9 mouse cellular contexts compared by ENCODE assay signal in genomic region chr4:41226351-41226750, GRCm38 (mm10). TPM values are rescaled to one million over a fixed set of nuclear protein-coding genes. Genes with fewer than 3 reads are reported as not detected.
DNase-seq lines count a peak whose midpoint lies in the region; ATAC-seq and TF ChIP-seq lines count a peak whose summit lies in the region.
"Had no signal": no experiment of that assay in that cellular context is flagged by ENCODE, and none has a peak within 500 bp of the region (broad histone marks: within the 10 kb centered on the region; RNA-seq: fewer than 3 reads in every experiment).

No protein-coding gene starts in this region.

- H3K36me3 ChIP-seq in heart, postnatal 0 days (replicated peaks; ENCODE audit: control insufficient read depth, insufficient read depth, low read length), result peaks cover 88% of the 10 kb centered on the region
- H3K36me3 ChIP-seq in heart, embryonic 11.5 days (ENCODE audit: control insufficient read depth, insufficient read depth, low read length), result peaks cover 43% of the 10 kb centered on the region

- no peak for TF ChIP-seq EP300 in heart, postnatal 0 days (IDR thresholded peaks at IDR 0.05; ENCODE audit: low read depth)

- H3K4me1 ChIP-seq in heart, postnatal 0 days (ENCODE audit: control insufficient read depth, insufficient read depth), result no peaks in the 10 kb centered on the region
- H3K4me1 ChIP-seq in heart, embryonic 11.5 days (ENCODE audit: control insufficient read depth, insufficient read depth, low read length), result no peaks in the 10 kb centered on the region
- H3K4me1 ChIP-seq: embryonic facial prominence, embryonic 15.5 days had no signal

- no peak for DNase-seq in heart, postnatal 0 days (ENCODE audit: low spot score)
- peak; percentile 42 for DNase-seq in c-Kit-negative CD71-positive TER-119-positive erythroid progenitor cells, embryonic 14.5 days (ENCODE audit: low read depth, low spot score)
- DNase-seq in forelimb bud, embryonic 11.5 days (ENCODE audit: low read depth, low spot score), result peak; percentile 55
- DNase-seq in layer of hippocampus, postnatal 10 days (ENCODE audit: low spot score in 2 of 2), result peak; percentile 57 to 68
- peak; percentile 16 to 49 for DNase-seq in thymus, postnatal 10 days (ENCODE audit: low spot score in 2 of 2)

- H3K4me3 ChIP-seq in heart, postnatal 0 days (ENCODE audit: low read depth, low read length), result no peak overlapping the region
- H3K4me3 ChIP-seq in heart, embryonic 11.5 days (ENCODE audit: low read depth, low read length), result no peak overlapping the region
- H3K4me3 ChIP-seq: embryonic facial prominence, embryonic 15.5 days had no signal

- no peaks in the 10 kb centered on the region for H3K27me3 ChIP-seq in heart, postnatal 0 days (ENCODE audit: control insufficient read depth, insufficient read depth, low read length)
- no peaks in the 10 kb centered on the region for H3K27me3 ChIP-seq in heart, embryonic 11.5 days (ENCODE audit: control insufficient read depth, insufficient read depth, low read length)
- H3K27me3 ChIP-seq: embryonic facial prominence, embryonic 15.5 days had no signal

- no peak for ATAC-seq in heart, postnatal 0 days (ENCODE audit: insufficient read depth, low read depth)
- ATAC-seq in heart, embryonic 11.5 days (replicated peaks; ENCODE audit: insufficient number of reproducible peaks, low FRiP score, low TSS enrichment), result no peak
- peak; percentile 62 for ATAC-seq in CD4-positive, CD25-positive, alpha-beta regulatory T cell, adult 4 months
- ATAC-seq in megakaryocyte-erythroid progenitor cell, adult 5-6 weeks (replicated peaks; ENCODE audit: low FRiP score, low TSS enrichment, poor library complexity, severe bottlenecking), result peak; percentile 67; the same call in 1 of the 2 replicates

- H3K4me2 ChIP-seq in heart, postnatal 0 days (ENCODE audit: low read depth, low read length), result no peak overlapping the region
- no peak overlapping the region for H3K4me2 ChIP-seq in heart, embryonic 11.5 days
- H3K4me2 ChIP-seq: embryonic facial prominence, embryonic 15.5 days had no signal

- no peak overlapping the region for H3K9ac ChIP-seq in heart, postnatal 0 days (replicated peaks; ENCODE audit: low read depth, low read length)
- H3K9ac ChIP-seq in heart, embryonic 11.5 days (ENCODE audit: low read depth, low read length), result no peak overlapping the region
- H3K9ac ChIP-seq: embryonic facial prominence, embryonic 15.5 days had no signal

- no peak overlapping the region for H3K27ac ChIP-seq in heart, postnatal 0 days (ENCODE audit: low read depth)
- H3K27ac ChIP-seq in heart, embryonic 11.5 days (ENCODE audit: low read depth, low read length), result no peak overlapping the region
- H3K27ac ChIP-seq: embryonic facial prominence, embryonic 15.5 days had no signal

- TF ChIP-seq CTCF in heart, postnatal 0 days (IDR thresholded peaks at IDR 0.05; ENCODE audit: low read depth), result peak; percentile 57

- WGBS in heart, postnatal 0 days, result 80% methylated on average over 3 of the region's 3 CpGs
- 88% methylated on average over 3 of the region's 3 CpGs for WGBS in heart, embryonic 11.5 days (ENCODE audit: insufficient replicate concordance)

- no peaks in the 10 kb centered on the region for H3K9me3 ChIP-seq in heart, postnatal 0 days (replicated peaks; ENCODE audit: control insufficient read depth, low read length)
- H3K9me3 ChIP-seq in heart, embryonic 11.5 days (replicated peaks; ENCODE audit: control insufficient read depth, low read length), result no peaks in the 10 kb centered on the region
- H3K9me3 ChIP-seq: embryonic facial prominence, embryonic 15.5 days had no signal

RNA-seq across cellular contexts. Expression of gene Ubap2, which starts 48.6 kb away (rescaled TPM):
- 18.2 and 19.5 TPM in 2 replicates for total RNA-seq in heart, postnatal 0 days (2014; rRNA removed; ENCODE audit: low replicate concordance)
- polyA plus RNA-seq in heart, postnatal 0 days (2015; fragmentation: Nextera tagmentation; extraction: Ambion mirVana), result 26.4 and 27.1 TPM in 2 replicates
- polyA plus RNA-seq in heart, embryonic 11.5 days (2014; fragmentation: Nextera tagmentation; extraction: Ambion mirVana), result 51.4 and 63.2 TPM in 2 replicates
- 10 to 100 TPM; 16.0 to 19.6 TPM for polyA plus RNA-seq in CD4-positive, CD25-positive, alpha-beta regulatory T cell, adult 4 months (2017; shearing (Covaris generic))
- 10 to 100 TPM; 46.7 to 57.3 TPM for total RNA-seq in layer of hippocampus, postnatal 10 days (2021)
- total RNA-seq in megakaryocyte-erythroid progenitor cell, adult 5-6 weeks (2014; fragmentation: Nextera tagmentation), result 92.9 and 107 TPM in 2 replicates
- total RNA-seq in megakaryocyte-erythroid progenitor cell, adult 5-6 weeks (2017), result 31.5 and 35.4 TPM in 2 replicates

Comparison
In these comparisons a context has a peak if more than half of its experiments do, and no peak if none do; other contexts are left out.
1. ATAC-seq: peak in CD4-positive, CD25-positive, alpha-beta regulatory T cell, adult 4 months (single experiment) and megakaryocyte-erythroid progenitor cell, adult 5-6 weeks (single experiment); none in heart, postnatal 0 days (single experiment) and heart, embryonic 11.5 days (single experiment).